ENCODE assay signal across 15 mouse cellular contexts in the genomic region with DNA sequence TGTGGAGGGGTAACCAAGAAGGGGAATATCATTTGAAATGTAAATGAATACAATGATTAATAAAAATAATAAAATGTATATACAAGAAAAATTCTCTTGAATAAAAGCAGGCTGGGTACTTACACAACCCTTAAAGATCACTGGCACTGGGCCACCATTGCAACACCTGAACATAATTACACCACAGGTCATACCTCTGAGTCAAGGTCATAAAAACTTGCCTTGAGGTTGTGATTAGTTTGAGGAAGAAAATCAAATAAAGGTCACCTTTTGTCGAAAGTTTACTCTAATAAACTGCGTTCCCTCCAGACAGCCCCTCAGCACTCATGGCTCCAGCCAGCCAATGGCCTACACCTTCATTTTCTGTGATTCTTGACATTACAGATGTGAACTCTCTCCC.
"Had no signal": no experiment of that assay in that cellular context is flagged by ENCODE, and none has a peak within 500 bp of the region (broad histone marks: within the 10 kb centered on the region; RNA-seq: fewer than 3 reads in every experiment).

No protein-coding gene starts in this region.

- H3K4me1 ChIP-seq: lung, embryonic 15.5 days; midbrain, embryonic 13.5 days; midbrain, embryonic 15.5 days; neural tube, embryonic 12.5 days; stomach, embryonic 15.5 days had no signal

- H3K36me3 ChIP-seq: lung, embryonic 15.5 days; midbrain, embryonic 13.5 days; midbrain, embryonic 15.5 days; neural tube, embryonic 12.5 days; stomach, embryonic 15.5 days had no signal

- H3K4me3 ChIP-seq: lung, embryonic 15.5 days; megakaryocyte, embryonic 14.5 days; midbrain, embryonic 13.5 days; midbrain, embryonic 15.5 days; neural tube, embryonic 12.5 days; stomach, embryonic 15.5 days had no signal

- H3K9ac ChIP-seq: lung, embryonic 15.5 days; midbrain, embryonic 13.5 days; midbrain, embryonic 15.5 days; neural tube, embryonic 12.5 days; stomach, embryonic 15.5 days had no signal

- H3K27ac ChIP-seq: lung, embryonic 15.5 days; macrophage; midbrain, embryonic 13.5 days; midbrain, embryonic 15.5 days; neural tube, embryonic 12.5 days; stomach, embryonic 15.5 days; stomach, postnatal 0 days had no signal

- H3K27me3 ChIP-seq: lung, embryonic 15.5 days; megakaryocyte, embryonic 14.5 days; midbrain, embryonic 13.5 days; midbrain, embryonic 15.5 days; neural tube, embryonic 12.5 days; stomach, embryonic 15.5 days had no signal

- DNase-seq: lung, adult 2 months; lung, postnatal 14 days; lung, postnatal 36 days; right cerebral cortex, postnatal 14 days; thymus, adult 2 months; thymus, postnatal 25 days; thymus, postnatal 4 days had no signal
